Mouse (Mus musculus) B cell, adult 67 days (primary cell): ENCODE data around the gene Akr1c14. TPM values are rescaled to one million over a fixed set of nuclear protein-coding genes. Genes with fewer than 3 reads are reported as not detected.

Experiments used
- total RNA-seq, 2 experiments: library from RNA; stranded (reverse); gene quantifications; 4 replicates each; pipeline ENCODE4 v1.2.4; 2023

Akr1c14 gene
- total RNA-seq: not detected

DNA sequence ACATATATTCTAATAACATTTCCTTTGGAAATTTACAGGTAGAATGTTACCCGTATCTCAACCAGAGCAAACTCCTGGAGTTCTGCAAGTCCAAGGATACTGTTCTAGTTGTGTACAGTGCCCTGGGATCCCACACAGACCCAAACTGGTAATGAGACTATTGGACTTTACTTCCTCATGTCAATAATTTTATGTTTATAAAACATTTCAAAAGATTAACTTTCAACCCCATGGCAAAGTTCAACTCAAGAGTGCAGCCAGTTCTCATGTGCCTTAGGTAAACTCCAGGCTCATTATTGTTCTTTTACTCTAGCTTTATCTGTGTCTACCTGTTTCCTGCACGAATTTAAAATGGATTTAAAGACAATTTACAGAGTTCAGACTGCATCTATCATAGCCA is at the start of gene Akr1c14:
Gene Akr1c14, plus strand, starts transcription at position 293 of the 400 bp plus-strand sequence.

Other genes with a start within 250 kb of the Akr1c14 start
- gene Calml3, start 244.7 kb upstream of the Akr1c14 start, total RNA-seq: not detected
- not detected for gene Calm4, start 211.3 kb upstream of the Akr1c14 start, total RNA-seq
- not detected for gene Calm5, start 194.8 kb upstream of the Akr1c14 start, total RNA-seq
- gene Net1, start 130.8 kb upstream of the Akr1c14 start, total RNA-seq: 10 to 100 TPM; 19.8 to 33.1 TPM
- not detected for gene Tubal3, start 130.7 kb upstream of the Akr1c14 start, total RNA-seq
- gene Ucn3, start 103.7 kb upstream of the Akr1c14 start, total RNA-seq: not detected
- gene Akr1c18, start 101.6 kb downstream of the Akr1c14 start, total RNA-seq: not detected
- under 1 TPM; 0.44 to 0.98 TPM for gene Akr1c13, start 142.1 kb downstream of the Akr1c14 start, total RNA-seq
- not detected for gene Akr1c19, start 179.7 kb downstream of the Akr1c14 start, total RNA-seq
- gene Akr1c12, start 230.4 kb downstream of the Akr1c14 start, total RNA-seq: not detected